Mouse (Mus musculus) fat pad, adult 2 months (tissue): Measurements from ENCODE around the gene Col27a1.

Experiments
- DNase-seq: peaks from one replicate; pipeline ENCODE4 v3.0.0-alpha.2; 2011; ENCODE audit warnings: low read depth, low spot score; ENCODE audit errors: extremely low read depth

Col27a1 gene

GRCm38 (mm10) chr4:63258096-63258495, 44.3 kb downstream of the Col27a1 start:
- DNase-seq, result no peak

- DNase-seq, result no peak
These were observed 45.3 kb downstream of the Col27a1 start for GRCm38 (mm10) chr4:63259066-63259465.

- DNase-seq, result no peak
These were observed 46.7 kb downstream of the Col27a1 start for GRCm38 (mm10) chr4:63260506-63260905.

GRCm38 (mm10) chr4:63262941-63263340, 49.1 kb downstream of the Col27a1 start:
- no peak for DNase-seq

GRCm38 (mm10) chr4:63266276-63266675, 52.5 kb downstream of the Col27a1 start:
- DNase-seq, result no peak

- no peak for DNase-seq
These were observed 53.3 kb downstream of the Col27a1 start for GRCm38 (mm10) chr4:63267121-63267520.

- no peak for DNase-seq
These were observed 53.8 kb downstream of the Col27a1 start for GRCm38 (mm10) chr4:63267586-63267985.

- DNase-seq, result no peak
These were observed 55.0 kb downstream of the Col27a1 start for GRCm38 (mm10) chr4:63268777-63269176.

GRCm38 (mm10) chr4:63274516-63274915, 60.7 kb downstream of the Col27a1 start:
- DNase-seq, result no peak

GRCm38 (mm10) chr4:63275251-63275650, 61.4 kb downstream of the Col27a1 start:
- DNase-seq, result no peak

- no peak for DNase-seq
These were observed 62.8 kb downstream of the Col27a1 start for GRCm38 (mm10) chr4:63276571-63276970.

GRCm38 (mm10) chr4:63278821-63279220, 65.0 kb downstream of the Col27a1 start:
- no peak for DNase-seq

GRCm38 (mm10) chr4:63281694-63282093, 67.9 kb downstream of the Col27a1 start:
- no peak for DNase-seq

- DNase-seq, result no peak
These were observed 69.5 kb downstream of the Col27a1 start for GRCm38 (mm10) chr4:63283319-63283718.

- DNase-seq, result no peak
These were observed 72.2 kb downstream of the Col27a1 start for GRCm38 (mm10) chr4:63286034-63286433.

- DNase-seq, result no peak
These were observed 74.7 kb downstream of the Col27a1 start for GRCm38 (mm10) chr4:63288497-63288896.

GRCm38 (mm10) chr4:63290081-63290480, 76.3 kb downstream of the Col27a1 start:
- no peak for DNase-seq

GRCm38 (mm10) chr4:63291075-63291474, 77.3 kb downstream of the Col27a1 start:
- DNase-seq, result no peak

GRCm38 (mm10) chr4:63291658-63292057, 77.9 kb downstream of the Col27a1 start:
- no peak for DNase-seq

GRCm38 (mm10) chr4:63295641-63296040, 81.8 kb downstream of the Col27a1 start:
- no peak for DNase-seq

GRCm38 (mm10) chr4:63296263-63296662, 82.5 kb downstream of the Col27a1 start:
- no peak for DNase-seq

- no peak for DNase-seq
These were observed 83.1 kb downstream of the Col27a1 start for GRCm38 (mm10) chr4:63296876-63297275.

GRCm38 (mm10) chr4:63298191-63298590, 84.4 kb downstream of the Col27a1 start:
- DNase-seq, result no peak

GRCm38 (mm10) chr4:63302641-63303040, 88.8 kb downstream of the Col27a1 start:
- DNase-seq, result no peak
